Mouse (Mus musculus) A20 (cell line): ENCODE results near the gene Nr1h4.

Source experiments
- DNase-seq: peaks from one replicate; pipeline ENCODE4 v3.0.0-alpha.2; 2011; ENCODE audit warnings: low read depth, low spot score

Nr1h4 gene

GRCm38 (mm10) chr10:89521790-89522431, 11.5 kb downstream of the Nr1h4 start:
- DNase-seq = no peak

GRCm38 (mm10) chr10:89520381-89520780, 13.0 kb downstream of the Nr1h4 start:
- DNase-seq = no peak

- no peak for DNase-seq
Observed at GRCm38 (mm10) chr10:89519226-89519625, 14.2 kb downstream of the Nr1h4 start.

DNA sequence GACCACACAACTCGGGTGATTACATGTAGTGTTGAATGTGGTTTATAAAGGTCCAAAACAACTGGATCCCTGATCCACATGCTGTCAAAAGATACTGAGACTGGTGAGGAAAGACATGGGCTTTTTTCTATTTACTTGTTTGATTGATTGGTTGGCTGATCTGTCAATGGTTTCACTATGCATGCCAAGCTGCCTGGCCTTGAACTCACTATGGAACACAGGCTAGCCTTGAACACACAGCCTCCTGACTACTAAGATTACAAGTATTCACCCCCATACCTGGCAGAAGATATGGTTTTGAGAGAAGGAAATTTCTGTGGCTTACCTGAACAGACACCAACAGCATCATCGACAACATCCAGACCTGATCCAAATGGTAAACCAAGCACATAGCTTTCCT, 15.0 kb downstream of the Nr1h4 start:
- DNase-seq = no peak

- no peak for DNase-seq
Observed at GRCm38 (mm10) chr10:89515813-89516212, 17.6 kb downstream of the Nr1h4 start.

DNA sequence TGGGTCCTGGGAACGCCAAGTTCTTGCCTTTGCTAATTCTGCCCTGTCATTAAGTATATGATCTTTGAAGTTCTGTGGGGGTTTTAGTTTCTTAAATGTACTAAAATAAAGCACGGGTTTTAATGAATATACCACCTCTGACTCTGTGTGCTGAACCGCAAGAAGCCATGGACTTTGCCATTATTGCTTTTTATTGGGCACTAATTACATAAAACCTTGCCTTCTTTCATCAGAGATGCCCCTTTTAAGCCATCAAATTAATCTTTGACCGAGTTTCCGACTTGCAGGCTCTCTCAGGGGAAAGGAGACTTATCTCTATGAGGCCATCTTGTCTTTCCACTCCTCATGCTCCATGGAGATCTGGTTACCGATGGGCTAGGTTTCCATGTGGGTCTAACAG, 20.8 kb downstream of the Nr1h4 start:
- DNase-seq = no peak

DNA sequence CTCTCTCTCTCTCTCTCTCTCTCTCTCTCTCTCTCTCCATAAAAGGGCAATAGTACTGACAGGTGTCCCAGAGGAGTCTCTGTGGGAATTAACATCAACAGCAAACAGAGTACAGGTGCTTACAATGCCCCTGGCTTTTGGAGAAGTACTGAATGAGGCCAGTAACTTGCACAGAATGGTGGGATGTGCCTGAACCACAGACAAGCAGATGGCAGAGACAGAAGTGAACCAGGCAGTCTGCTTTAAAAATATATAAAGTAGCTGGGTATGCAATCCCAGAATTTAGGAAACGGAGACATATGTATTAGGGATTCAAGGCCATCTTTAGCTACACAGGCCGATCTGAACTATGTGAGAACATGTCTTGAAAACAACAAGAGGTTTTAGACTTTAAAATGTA, 22.8 kb downstream of the Nr1h4 start:
- no peak for DNase-seq

DNA sequence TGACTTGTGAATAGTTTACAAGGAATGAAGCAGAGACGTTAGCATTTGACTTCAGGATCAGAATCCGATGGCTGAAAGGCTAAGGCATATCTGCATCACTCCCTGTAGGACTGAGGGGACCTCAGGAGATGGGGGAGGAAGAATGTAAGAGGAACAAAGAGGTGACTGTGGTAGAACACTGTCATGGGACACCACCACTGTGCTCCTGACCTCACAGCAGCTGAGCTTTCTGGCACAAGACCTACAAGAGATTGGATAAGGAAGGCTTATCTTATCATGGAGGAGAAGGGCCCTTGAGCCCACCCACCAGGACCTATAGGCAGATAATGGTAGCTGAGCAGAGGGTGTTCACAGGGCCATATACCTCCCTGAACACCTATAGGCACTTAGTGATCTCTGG, 24.8 kb downstream of the Nr1h4 start:
- no peak for DNase-seq

GRCm38 (mm10) chr10:89506479-89506878, 26.9 kb downstream of the Nr1h4 start:
- DNase-seq = no peak

GRCm38 (mm10) chr10:89505592-89505955, 27.8 kb downstream of the Nr1h4 start:
- no peak for DNase-seq

DNA sequence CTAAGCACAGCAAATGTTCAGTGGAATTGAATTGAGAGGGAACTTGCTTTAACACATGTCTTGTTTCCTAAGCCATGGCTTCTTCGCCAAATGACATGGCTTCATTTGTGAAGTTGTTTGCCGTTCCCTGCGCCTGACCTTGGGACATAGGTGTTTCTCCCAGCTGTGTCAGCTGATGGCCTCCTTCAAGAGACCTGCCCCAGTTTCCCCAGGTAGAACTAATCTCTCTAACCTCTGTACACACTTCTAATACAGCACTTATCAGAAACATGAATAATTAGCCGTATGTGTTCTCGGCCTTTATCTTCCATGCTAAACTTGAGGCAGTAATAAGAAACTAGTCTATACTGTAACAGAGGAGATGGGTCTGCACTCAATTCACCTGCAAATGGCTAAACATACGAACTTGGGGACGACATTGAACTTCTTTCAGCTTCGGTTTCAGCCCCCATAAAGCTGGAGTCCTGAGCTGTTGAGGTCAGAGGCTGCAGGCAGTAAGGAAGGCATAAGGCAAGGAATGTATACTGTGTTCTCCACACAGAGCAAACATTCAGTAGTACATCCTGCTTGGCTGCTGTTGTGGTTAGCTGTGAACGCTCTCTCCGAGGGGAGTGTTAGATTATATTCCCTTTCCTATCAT, 28.3 kb downstream of the Nr1h4 start:
- DNase-seq = no peak

DNA sequence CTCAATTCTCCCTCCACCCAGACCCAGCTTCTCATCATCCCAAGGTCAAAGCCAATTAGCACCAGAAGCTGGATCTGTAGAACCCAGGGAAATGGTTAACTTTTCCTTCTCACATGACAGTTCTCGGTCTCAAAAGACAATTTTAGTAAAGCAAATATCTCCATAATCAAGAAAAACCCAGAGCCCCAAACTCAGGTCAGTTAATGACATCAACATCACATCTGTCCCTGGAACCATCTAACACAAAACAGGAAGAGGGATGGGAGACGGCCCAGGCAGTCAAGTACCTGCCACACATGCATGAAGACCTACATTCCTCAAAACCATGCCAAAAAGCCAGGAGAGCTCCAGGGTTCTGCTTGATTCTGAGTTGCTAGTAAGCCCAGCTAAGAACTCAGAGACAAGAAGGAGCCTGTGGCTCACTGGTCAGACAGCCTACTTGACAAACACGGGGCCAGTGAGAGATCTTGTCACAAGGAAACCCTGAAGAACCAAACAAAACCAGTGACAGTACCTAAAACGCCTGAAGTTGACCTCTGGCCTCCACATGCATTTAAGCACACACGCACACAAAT, 30.3 kb downstream of the Nr1h4 start:
- DNase-seq = no peak

GRCm38 (mm10) chr10:89501902-89502301, 31.5 kb downstream of the Nr1h4 start:
- no peak for DNase-seq

GRCm38 (mm10) chr10:89495537-89495936, 37.8 kb downstream of the Nr1h4 start:
- DNase-seq = no peak

DNA sequence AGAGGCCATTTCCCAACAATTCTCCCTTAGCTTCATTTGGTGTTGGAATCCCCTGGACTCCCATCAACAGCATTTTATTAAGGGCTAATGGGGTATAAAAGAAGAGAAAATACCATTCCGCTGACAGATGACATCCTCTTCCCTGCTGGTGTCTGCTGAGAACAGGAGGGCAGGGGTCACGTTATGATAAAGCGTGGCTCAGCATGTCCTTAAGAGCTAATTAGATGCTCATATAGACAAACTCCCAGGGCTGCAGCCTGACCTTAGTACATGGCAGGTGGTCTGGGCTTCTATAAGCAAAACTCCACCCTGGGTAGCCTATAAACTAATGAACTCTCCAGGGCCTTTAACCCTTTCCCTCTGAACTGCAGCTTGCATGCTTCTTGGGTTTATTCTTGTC, 42.1 kb downstream of the Nr1h4 start:
- no peak for DNase-seq

DNA sequence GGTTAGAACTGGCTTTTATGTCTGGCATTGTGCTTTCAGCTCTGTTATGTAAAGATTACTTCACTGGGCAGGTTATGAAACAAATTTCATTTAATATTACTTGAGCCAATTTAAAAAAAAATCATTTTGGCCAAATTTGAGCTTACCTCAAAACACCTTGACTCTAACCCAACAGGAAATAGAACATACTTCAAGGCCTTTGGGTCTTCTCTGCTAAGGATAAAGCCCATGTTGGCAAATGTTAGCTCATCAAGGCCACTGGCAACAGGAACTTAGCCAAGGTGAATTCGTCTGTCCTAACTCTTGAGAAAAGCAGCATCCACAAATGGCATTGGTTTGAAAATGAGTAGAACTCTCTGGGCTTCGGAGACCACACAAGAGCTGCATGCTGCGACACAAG, 43.1 kb downstream of the Nr1h4 start:
- DNase-seq = no peak

- no peak for DNase-seq
Observed at GRCm38 (mm10) chr10:89489459-89489858, 43.9 kb downstream of the Nr1h4 start.

DNA sequence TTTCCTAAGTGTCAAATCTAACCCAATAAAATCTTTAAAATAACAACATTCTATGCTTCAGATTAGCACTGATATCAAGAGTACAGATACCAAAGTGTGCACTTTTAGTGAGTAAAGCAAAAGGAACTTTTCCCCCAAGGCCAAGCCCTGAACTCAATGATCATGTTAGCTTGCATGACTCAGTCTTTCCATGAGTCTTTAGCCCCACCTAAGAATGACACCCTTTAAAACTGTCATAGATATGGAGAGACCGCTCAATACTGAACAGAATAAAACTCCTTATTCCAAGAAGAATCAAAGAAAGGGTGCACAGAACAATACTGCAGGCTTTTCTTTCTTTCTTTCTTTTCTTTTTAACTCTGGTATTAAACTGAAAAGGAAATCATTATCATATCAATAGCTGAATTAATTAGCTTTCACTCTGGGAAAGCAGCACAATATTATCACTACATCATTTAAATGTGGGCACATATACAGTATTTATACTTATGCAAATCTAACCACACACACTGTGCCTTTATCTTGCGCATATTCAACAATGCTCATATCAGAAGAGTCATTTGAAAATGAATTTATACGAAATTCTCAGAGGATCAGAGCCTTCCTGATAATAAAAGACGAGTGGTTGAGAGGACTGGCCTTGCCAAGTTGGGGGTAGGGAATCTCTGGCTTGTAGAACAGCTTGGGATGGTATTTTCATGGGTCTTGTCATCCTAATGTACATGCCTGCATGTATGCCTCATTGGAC, 46.2 kb downstream of the Nr1h4 start:
- no peak for DNase-seq

GRCm38 (mm10) chr10:89484907-89485306, 48.5 kb downstream of the Nr1h4 start:
- DNase-seq = no peak

DNA sequence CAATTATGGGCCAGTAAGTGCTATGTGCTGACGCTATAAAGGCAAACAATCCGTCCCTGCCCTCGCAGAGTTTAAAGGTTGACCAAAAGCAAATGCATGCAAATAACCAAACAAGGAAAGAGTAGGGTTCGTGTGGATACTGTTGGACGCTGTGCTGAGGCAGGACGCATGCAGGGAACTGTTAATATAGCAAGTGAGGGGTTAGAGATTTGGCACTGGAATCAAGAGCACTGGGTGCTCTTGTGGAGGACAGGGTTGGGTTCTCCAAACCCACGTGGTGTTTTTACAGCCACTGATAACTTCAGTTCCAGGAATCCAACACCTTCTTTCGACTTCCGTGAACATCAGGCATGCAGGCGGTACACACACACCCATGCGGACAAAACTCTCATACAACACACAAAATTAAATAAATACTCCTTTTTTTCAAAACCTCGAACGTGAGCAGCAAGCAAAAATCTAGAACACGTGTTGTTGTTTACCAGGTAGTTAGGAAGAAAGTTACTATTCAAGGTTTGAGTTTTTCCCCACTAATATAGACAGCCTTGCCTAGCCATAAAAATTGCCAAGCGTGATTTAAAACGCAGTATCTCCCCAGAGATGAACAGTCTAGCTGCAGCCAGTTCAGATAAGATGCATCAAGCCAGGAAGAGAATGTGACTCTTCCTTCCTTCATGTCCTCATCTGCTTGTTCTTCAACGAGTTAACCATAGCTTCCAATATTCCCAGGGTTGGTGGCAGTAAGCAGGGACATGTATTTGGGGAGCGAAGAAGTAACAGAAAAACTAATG, 49.4 kb downstream of the Nr1h4 start:
- DNase-seq = no peak

GRCm38 (mm10) chr10:89483113-89483512, 50.3 kb downstream of the Nr1h4 start:
- DNase-seq = no peak

DNA sequence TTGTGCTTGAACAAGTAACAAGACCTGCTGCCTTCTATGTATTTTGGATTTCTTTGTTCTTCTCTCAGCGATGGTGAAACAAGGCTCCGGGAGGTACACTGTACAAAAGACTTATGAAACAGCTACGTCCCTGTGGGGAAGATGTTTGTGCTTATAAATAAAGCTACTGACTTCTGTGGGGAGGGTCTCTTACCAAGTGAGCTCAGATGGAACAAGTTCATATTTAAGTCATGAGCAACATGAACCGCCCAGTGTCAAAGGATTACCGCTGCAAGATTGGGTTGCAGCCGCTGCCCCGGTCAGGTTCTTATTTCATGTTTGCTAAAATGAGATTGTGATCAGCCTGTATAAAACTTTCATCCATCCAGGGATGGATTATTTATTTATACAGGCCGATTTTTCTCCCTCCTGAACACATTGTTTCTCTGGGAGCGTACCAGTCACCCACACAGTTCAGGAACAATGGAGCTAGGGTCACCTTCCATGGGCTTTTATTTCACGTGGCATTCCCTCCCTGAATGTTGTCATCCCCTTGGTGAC, 51.2 kb downstream of the Nr1h4 start:
- no peak for DNase-seq
